Mouse (Mus musculus): ENCODE measurements around the gene Lrsam1. TPM values are rescaled to one million over a fixed set of nuclear protein-coding genes. Genes with fewer than 3 reads are reported as not detected.

Gene Lrsam1
- total RNA-seq, 2 experiments from 2014 or later, result 38.7 to 44.6 TPM

DNA sequence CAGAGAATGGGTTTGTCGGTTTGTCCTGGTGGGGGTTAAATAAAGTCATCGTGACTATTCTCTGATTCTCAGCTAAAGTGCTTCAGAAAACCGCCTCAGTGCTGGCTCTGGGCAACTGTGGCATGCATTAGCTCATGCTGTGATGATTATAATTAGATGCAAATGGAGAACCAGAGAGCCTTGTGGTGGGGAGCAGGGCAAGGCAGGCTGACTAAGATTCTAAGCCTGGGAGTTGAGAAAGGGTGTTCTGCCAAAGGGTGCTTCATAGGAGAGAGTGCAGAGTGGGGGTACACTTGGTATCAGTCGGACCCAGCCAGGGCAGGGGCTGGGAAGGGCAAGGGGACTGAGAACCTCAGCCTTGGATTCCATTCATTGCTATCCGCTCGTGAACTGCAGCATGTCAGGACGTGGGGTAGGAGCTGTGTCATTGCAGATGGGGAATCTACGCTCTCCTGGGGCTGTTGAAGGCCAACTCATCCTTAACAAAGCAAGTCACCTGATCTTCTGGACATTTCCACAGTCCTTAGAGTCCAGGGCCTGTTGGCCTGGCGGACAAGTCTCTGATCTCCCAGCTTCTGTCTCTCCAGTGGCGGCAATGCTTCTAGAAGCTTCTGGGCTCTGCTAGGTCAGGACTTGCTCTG is 64.8 kb downstream of the Lrsam1 start:
- no peak for DNase-seq (ENCODE audit: low spot score in 2 of 2)

GRCm38 (mm10) chr2:32895606-32896106 is 65.8 kb downstream of the Lrsam1 start:
- DNase-seq (ENCODE audit: low spot score in 2 of 2), result no peak

GRCm38 (mm10) chr2:32894097-32894496 is 67.3 kb downstream of the Lrsam1 start:
- no peak for DNase-seq (ENCODE audit: low spot score in 2 of 2)

DNA sequence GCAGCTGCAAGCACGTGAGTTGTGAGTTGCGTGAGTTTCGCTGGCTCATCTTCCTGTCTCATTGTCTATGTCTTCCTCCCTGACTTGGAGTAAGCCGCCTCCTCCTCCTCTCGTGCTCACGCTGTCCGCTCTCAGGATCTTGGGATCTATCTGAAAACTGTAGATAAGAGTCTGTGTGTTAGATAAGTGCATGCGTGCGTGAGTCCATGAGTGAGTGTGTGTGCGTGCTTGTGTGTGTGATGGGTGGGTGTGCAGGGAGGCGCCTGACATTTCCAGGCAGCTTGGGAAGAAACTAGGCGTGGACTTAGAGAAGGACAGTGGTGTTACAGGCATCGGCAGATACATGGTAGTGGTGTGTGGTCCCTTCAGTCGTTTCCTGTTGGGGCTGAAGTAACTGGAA is 68.9 kb downstream of the Lrsam1 start:
- no peak for DNase-seq (ENCODE audit: low spot score in 2 of 2)

- DNase-seq (ENCODE audit: low spot score in 2 of 2), result no peak
Observed at GRCm38 (mm10) chr2:32891278-32891677, 70.1 kb downstream of the Lrsam1 start.

- no peak for DNase-seq (ENCODE audit: low spot score in 2 of 2)
Observed at GRCm38 (mm10) chr2:32890280-32890679, 71.1 kb downstream of the Lrsam1 start.

DNA sequence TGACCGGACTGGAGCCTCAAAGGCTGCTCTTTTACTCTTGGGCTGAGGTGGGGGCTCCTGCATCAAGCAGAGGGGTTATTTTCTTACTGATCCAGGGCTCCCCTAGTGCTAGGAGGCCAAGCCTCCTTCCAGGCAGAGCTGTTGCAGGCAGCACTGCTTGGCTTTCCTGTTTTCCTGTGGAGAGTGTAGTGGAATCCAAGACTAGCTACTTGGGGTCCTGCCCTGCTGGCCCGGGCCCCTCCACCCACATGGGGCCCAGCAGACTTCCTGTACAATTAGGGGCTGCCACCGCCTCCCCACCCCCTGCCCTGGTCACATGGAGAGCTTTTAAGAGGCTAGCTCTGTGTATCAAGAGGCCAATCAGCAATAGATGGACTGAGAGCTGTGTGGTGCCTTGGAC is 72.9 kb downstream of the Lrsam1 start:
- DNase-seq (ENCODE audit: low spot score in 2 of 2), result no peak

DNA sequence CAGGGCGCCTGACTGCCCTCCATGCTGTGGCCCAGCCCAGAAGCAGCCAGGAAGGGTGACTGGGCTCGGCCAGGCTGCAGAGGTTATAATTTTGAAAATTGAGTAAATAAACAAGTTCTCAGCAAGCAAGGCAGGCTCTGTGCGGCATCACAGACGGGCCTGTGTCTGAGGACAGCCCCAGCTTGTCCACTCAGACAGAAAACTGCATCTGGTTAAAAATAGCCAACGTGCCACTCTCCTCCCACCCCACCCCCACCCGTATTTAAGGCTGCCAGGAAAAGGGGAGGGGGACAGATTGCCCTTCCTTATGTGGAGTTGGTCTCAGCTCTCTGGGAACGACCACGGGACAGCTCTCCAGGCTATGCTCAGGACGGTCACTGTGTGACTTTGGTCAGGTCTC is 73.4 kb downstream of the Lrsam1 start:
- DNase-seq (ENCODE audit: low spot score in 2 of 2), result no peak

- DNase-seq (ENCODE audit: low spot score in 2 of 2), result no peak
Observed at GRCm38 (mm10) chr2:32884745-32885144, 76.7 kb downstream of the Lrsam1 start.

DNA sequence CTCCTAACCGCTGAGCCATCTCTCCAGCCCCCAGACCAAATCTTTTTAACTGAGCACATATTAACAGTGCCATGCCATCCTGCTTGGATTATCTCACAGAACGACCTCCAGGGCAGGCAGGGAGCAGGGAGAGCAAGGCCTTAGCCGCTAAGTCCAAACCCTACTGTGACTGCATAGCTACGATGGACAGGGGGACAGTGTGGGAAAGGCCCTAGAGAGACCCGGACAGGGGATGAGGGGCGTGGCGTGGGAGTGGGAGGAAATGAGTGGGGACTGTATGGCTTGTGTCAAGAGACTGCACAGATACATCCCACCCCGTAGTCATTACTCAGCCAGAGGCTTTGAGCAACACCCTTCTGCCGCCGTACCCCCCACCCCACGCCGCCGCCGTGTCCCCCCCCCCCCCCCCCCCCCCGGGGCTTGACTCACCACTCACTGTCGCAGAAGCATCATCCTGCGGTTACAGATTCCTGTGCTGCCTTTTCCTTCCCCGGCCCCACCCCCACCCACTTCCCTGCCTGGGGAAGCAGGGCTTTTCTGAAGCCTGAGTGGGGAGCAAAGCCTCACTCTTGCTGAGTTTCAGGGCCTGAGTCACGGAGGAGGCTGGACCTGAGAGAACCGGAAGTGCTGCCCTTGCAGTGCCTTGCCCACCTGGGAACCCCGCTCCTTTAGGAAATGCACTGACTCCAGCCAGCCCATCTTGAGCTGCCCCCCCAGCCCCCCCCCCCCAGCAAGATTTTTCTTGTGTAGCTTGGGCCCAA is 79.0 kb downstream of the Lrsam1 start:
- DNase-seq (ENCODE audit: low spot score in 2 of 2), result no peak

DNA sequence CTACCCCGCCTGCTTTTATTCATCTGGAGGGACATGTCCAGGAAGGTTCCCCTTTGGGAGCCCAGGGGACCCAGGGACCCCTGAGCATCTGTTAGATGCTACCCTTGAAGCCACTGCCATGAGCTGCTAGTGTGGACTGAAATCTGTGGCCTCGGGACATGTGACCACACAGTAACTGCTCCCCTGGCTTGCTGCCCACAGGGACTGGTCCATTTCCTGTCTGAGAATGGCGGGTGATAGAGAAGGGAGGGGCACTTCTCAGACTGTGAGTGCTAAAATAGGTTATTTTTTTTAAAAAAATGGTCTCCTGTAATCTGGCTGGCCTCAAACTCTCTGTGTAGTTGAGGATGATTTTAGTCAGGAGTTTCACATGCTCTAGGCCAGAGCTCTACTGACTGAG is 79.7 kb downstream of the Lrsam1 start:
- peak in 1 of 2 experiments; percentile 44 for DNase-seq (ENCODE audit: low spot score in 2 of 2)

GRCm38 (mm10) chr2:32881054-32881453 is 80.4 kb downstream of the Lrsam1 start:
- no peak for DNase-seq (ENCODE audit: low spot score in 2 of 2)

DNA sequence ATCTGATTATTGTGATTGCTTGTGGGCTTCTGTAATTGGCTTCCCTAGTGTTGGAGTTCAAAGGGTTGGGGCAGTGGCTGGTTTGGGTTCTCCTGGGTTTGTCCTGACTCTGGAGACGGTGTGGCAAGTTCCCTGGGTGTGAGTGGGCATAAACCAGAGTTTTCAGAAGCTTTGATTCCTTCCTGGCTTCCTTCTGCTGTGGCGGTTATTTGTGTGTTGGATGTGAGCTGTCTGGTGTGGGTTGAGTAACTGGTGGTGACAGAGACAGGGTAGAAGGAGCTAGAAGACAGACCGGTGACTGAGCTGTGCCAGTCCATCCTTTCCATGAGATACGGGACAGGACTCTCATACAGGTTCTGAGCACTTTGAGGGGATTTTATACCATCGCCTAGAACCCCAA is 81.8 kb downstream of the Lrsam1 start:
- peak in 1 of 2 experiments; percentile 23 for DNase-seq (ENCODE audit: low spot score in 2 of 2)

DNA sequence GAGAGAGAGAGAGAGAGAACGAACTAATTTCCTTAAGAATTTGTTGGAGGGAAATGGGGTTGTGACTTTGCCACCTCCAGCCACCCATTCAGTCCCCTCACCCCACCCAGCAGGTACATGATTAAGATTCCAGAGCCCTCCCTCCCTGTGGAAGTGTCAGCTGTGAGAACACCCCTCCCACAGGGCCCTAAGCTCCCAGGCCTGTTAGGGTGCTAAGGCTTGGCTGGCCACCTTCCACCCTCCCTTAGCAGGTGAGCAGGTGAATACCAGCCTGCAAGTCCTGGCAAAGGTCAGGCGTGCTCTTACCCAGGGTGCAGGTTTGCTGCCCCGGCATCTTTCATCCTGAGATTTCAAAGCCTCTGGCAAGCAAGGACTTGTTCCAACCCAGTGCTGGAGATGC is 83.0 kb downstream of the Lrsam1 start:
- DNase-seq (ENCODE audit: low spot score in 2 of 2), result no peak

DNA sequence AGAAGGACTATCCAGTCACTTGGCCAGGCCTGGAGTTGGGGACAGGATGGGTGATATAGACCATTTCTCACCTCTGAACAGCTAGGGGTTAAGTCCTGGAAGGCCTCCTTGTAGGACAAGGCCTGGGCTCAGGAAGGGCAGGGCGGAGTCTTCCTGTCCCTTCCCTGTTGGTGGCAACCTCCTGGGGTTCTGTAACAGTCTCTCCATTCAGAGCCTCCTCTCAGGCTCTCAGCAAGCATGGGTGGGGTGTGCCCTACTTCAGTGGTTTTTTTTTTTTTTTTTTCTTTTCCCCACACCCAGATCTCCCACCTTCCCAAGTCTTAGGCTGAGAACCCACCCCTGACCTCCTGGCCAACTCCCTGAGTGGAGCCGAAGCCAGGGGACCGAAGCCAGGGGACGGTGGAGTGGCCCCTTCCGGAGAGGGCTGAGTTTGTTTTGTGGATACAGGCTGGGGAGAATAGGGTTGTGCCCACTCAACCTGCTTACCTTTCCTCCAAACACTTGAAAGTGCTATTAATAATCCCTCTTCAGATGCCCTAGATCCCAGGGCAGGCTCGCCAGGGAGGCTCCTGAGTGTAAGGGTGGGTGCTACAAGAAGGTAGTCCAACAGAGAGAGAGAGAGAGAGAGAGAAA is 83.5 kb downstream of the Lrsam1 start:
- no peak for DNase-seq (ENCODE audit: low spot score in 2 of 2)

DNA sequence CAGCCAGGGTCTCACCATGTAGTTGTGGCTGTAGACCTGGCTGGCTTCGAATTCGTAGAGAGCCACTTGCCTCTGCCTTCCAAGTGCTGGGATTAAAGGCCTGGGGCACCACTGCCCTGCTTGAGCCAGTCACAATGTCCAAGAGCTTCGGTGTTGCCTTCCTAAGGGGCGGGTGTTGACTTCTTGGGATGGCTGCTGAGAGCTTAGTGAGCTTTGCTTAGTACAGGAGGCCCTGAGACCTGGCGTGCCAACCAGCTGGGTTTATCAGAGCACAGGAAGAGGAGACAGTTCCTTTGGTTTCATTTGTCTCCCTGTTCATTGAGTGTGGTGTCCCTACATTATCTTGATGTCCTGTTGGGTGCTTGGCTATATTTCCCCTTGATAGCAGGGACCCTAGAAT is 84.1 kb downstream of the Lrsam1 start:
- DNase-seq (ENCODE audit: low spot score in 2 of 2), result no peak

DNA sequence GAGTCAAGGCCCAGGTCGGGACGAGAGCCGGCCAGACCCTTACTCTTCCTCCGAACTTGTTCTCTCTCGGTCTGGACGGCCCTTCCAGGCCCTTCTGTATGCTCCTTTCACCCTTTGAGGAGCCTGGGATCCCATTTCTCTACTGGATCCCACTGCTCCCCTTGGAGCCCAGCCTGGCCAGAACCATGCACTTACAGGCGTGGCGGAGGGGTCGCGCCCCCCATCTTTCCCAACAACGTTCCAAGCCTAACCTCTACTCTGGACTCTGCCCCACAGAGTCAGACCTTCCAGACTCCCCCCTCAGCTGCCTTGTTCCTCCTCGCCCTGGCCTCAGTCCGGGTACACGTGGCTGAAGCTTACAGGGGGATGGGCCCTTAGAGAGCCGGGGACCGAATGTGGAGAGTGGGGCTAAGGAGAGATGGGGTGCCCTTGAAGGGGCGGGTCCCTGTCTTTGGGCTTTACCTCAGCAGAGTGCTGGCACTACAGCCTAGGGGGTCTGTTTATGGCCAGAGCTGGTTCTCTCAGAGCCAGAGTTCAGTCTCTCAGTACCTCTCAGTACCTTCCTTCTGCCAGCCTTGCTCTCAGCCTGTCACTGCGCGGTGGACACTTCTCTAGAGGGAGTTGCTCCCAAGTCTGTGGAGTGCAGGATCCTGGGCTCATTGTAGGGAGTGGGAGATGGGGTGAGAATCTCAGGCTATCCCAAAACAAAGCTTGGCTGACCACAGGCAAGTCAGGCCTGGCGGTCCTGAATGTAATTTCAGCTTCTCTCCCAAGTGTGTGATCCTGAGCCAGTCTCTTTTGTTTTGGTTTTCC is 84.7 kb downstream of the Lrsam1 start:
- no peak for DNase-seq (ENCODE audit: low spot score in 2 of 2)

GRCm38 (mm10) chr2:32875675-32876489 is 85.5 kb downstream of the Lrsam1 start, which contains the start of gene Fam129b:
TSS of gene Fam129b (plus strand) at chr2:32876114.
- DNase-seq (ENCODE audit: low spot score in 2 of 2), result peak; percentile 72 to 77
